Mouse (Mus musculus): Measurements from ENCODE around the gene Dmbx1. TPM values are rescaled to one million over a fixed set of nuclear protein-coding genes. Genes with fewer than 3 reads are reported as not detected.

Dmbx1 gene
- polyA plus RNA-seq, 1 experiment from 2014 or later, result 0.05 TPM

Other genes starting within 250 kb of the Dmbx1 start
- 17.7 and 23.4 TPM in 2 replicates for gene Efcab14, start 202.2 kb downstream of the Dmbx1 start, polyA plus RNA-seq (2014; fragmentation: Nextera tagmentation; extraction: Ambion mirVana)
- not detected in 2 replicates for gene Tex38, start 158.9 kb downstream of the Dmbx1 start, polyA plus RNA-seq (2014; fragmentation: Nextera tagmentation; extraction: Ambion mirVana)
- 30.1 and 36.2 TPM in 2 replicates for gene Atpaf1, start 155.1 kb downstream of the Dmbx1 start, polyA plus RNA-seq (2014; fragmentation: Nextera tagmentation; extraction: Ambion mirVana)
- gene Mob3c, start 111.8 kb downstream of the Dmbx1 start, polyA plus RNA-seq (2014; fragmentation: Nextera tagmentation; extraction: Ambion mirVana), result 3.1 and 3.9 TPM in 2 replicates
- gene Mknk1, start 100.7 kb downstream of the Dmbx1 start, polyA plus RNA-seq (2014; fragmentation: Nextera tagmentation; extraction: Ambion mirVana), result 19.6 and 20.0 TPM in 2 replicates
- 0.31 TPM in 1 of 2 replicates, not detected in the other for gene Kncn, start 55.5 kb downstream of the Dmbx1 start, polyA plus RNA-seq (2014; fragmentation: Nextera tagmentation; extraction: Ambion mirVana)
- gene 6430628N08Rik, start 49.3 kb downstream of the Dmbx1 start, polyA plus RNA-seq (2014; fragmentation: Nextera tagmentation; extraction: Ambion mirVana), result not detected in 2 replicates
- 7.0 and 7.3 TPM in 2 replicates for gene Faah, start 78.0 kb upstream of the Dmbx1 start, polyA plus RNA-seq (2014; fragmentation: Nextera tagmentation; extraction: Ambion mirVana)
- 14.2 and 15.3 TPM in 2 replicates for gene Nsun4, start 114.0 kb upstream of the Dmbx1 start, polyA plus RNA-seq (2014; fragmentation: Nextera tagmentation; extraction: Ambion mirVana)
- gene Uqcrh, start 135.1 kb upstream of the Dmbx1 start, polyA plus RNA-seq (2014; fragmentation: Nextera tagmentation; extraction: Ambion mirVana), result 479 and 583 TPM in 2 replicates
- 67.9 and 74.0 TPM in 2 replicates for gene Lrrc41, start 135.3 kb upstream of the Dmbx1 start, polyA plus RNA-seq (2014; fragmentation: Nextera tagmentation; extraction: Ambion mirVana)
- gene Rad54l, start 183.8 kb upstream of the Dmbx1 start, polyA plus RNA-seq (2014; fragmentation: Nextera tagmentation; extraction: Ambion mirVana), result 18.1 and 18.2 TPM in 2 replicates
- gene Pomgnt1, start 183.9 kb upstream of the Dmbx1 start, polyA plus RNA-seq (2014; fragmentation: Nextera tagmentation; extraction: Ambion mirVana), result 54.8 and 56.0 TPM in 2 replicates
- 1.5 and 1.9 TPM in 2 replicates for gene Lurap1, start 211.4 kb upstream of the Dmbx1 start, polyA plus RNA-seq (2014; fragmentation: Nextera tagmentation; extraction: Ambion mirVana)
- gene Tspan1, start 227.7 kb upstream of the Dmbx1 start, polyA plus RNA-seq (2014; fragmentation: Nextera tagmentation; extraction: Ambion mirVana), result not detected in 2 replicates
- gene 1700042G07Rik, start 233.4 kb upstream of the Dmbx1 start, polyA plus RNA-seq (2014; fragmentation: Nextera tagmentation; extraction: Ambion mirVana), result not detected in 2 replicates
- not detected in 2 replicates for gene Gm49337, start 233.5 kb upstream of the Dmbx1 start, polyA plus RNA-seq (2014; fragmentation: Nextera tagmentation; extraction: Ambion mirVana)